Mouse (Mus musculus) intestine, embryonic 16.5 days (tissue): ENCODE measurements at regions not wholly inside any gene's neighbourhood (a gene's known extent, or its start where the extent isn't known, plus 50 kb on each side); places are given as distances from the start of the nearest gene placed in this dataset.

Experiments used
- ATAC-seq: fragments of 200-750 bp; cut with Nextera tagmentation; 2 replicates; pipeline ENCODE4 v1.8.0; 2017; ENCODE audit warnings: moderate TSS enrichment, moderate library complexity
- H3K27ac ChIP-seq: fragments of 300-500 bp; sonication (generic); 2 replicates; pipeline ENCODE4 v1.5.1; 2014; ENCODE audit warnings: mild to moderate bottlenecking, low read length
- H3K27me3 ChIP-seq: fragments of 300-500 bp; sonication (generic); replicated peaks from 2 replicates; pipeline ENCODE4 v1.6.1; 2014; ENCODE audit warnings: low read length, control low read depth, mixed read lengths; ENCODE audit not compliant: control insufficient read depth, insufficient read depth
- H3K36me3 ChIP-seq: fragments of 300-500 bp; sonication (generic); 2 replicates; pipeline ENCODE4 v1.6.1; 2014; ENCODE audit warnings: low read length, control low read depth; ENCODE audit not compliant: control insufficient read depth, insufficient read depth
- H3K4me1 ChIP-seq: fragments of 300-500 bp; sonication (generic); 2 replicates; pipeline ENCODE4 v1.6.1; 2014; ENCODE audit warnings: low read length, control low read depth, mixed read lengths; ENCODE audit not compliant: control insufficient read depth, insufficient read depth
- H3K4me2 ChIP-seq: fragments of 300-500 bp; sonication (generic); 2 replicates; pipeline ENCODE4 v1.6.1; 2014; ENCODE audit warnings: low read depth, low read length, control low read depth
- H3K4me3 ChIP-seq: fragments of 300-500 bp; sonication (generic); 2 replicates; pipeline ENCODE4 v1.5.1; 2014; ENCODE audit warnings: mild to moderate bottlenecking, low read length
- H3K9ac ChIP-seq: fragments of 300-500 bp; sonication (generic); 2 replicates; pipeline ENCODE4 v1.6.1; 2014; ENCODE audit warnings: low read depth, low read length
- H3K9me3 ChIP-seq: fragments of 300-500 bp; sonication (generic); 2 replicates; pipeline ENCODE4 v1.6.1; 2016; ENCODE audit warnings: low read length, control low read depth; ENCODE audit not compliant: control insufficient read depth
- WGBS: fragments of 180-500 bp; shearing (Covaris S2); extraction: QIAGEN DNeasy Blood & Tissue Kit; methylation state at CpG from one replicate; pipeline ENCODE4 v1.1.7; 2014; 5-methylcytosine and 5-hydroxymethylcytosine counted together

GRCm38 (mm10) chr2:12802667-12803066 lies 121.2 kb upstream of the Pter start:
- 79% methylated on average over 1 of the region's 1 CpGs for WGBS
- no peak overlapping the region for H3K4me2 ChIP-seq

GRCm38 (mm10) chr2:12805096-12805495 lies 118.7 kb upstream of the Pter start:
- Histone ChIP-seq H3K27me3 (no peaks in the 10 kb centered on the region), H3K4me3 (no peak overlapping the region), H3K9me3 (no peaks in the 10 kb centered on the region), H3K36me3 (no peaks in the 10 kb centered on the region), H3K9ac (no peak overlapping the region), H3K4me1 (no peaks in the 10 kb centered on the region), H3K27ac (no peak overlapping the region), H3K4me2 (no peak overlapping the region)
- ATAC-seq = no peak
- 83% methylated on average over 2 of the region's 2 CpGs for WGBS

More at GRCm38 (mm10) chr2:12802667-12803066, 121.2 kb upstream of the Pter start:
- Histone ChIP-seq H3K9me3 (no peaks in the 10 kb centered on the region), H3K4me1 (no peaks in the 10 kb centered on the region), H3K27ac (no peak overlapping the region), H3K9ac (no peak overlapping the region), H3K27me3 (no peaks in the 10 kb centered on the region), H3K4me3 (no peak overlapping the region), H3K36me3 (no peaks in the 10 kb centered on the region)
- ATAC-seq = no peak

GRCm38 (mm10) chr2:12808466-12808865 lies 115.4 kb upstream of the Pter start:
- Histone ChIP-seq H3K4me1 (no peaks in the 10 kb centered on the region), H3K36me3 (no peaks in the 10 kb centered on the region), H3K9me3 (no peaks in the 10 kb centered on the region), H3K27me3 (no peaks in the 10 kb centered on the region), H3K27ac (no peak overlapping the region), H3K9ac (no peak overlapping the region), H3K4me2 (no peak overlapping the region), H3K4me3 (no peak overlapping the region)
- WGBS = 75% methylated on average over 5 of the region's 5 CpGs
- no peak for ATAC-seq

- Histone ChIP-seq H3K4me1 (no peaks in the 10 kb centered on the region), H3K9ac (no peak overlapping the region), H3K4me3 (no peak overlapping the region), H3K27me3 (no peaks in the 10 kb centered on the region), H3K36me3 (no peaks in the 10 kb centered on the region), H3K27ac (no peak overlapping the region), H3K9me3 (no peaks in the 10 kb centered on the region), H3K4me2 (no peak overlapping the region)
- WGBS = 85% methylated on average over 5 of the region's 5 CpGs
- ATAC-seq = no peak
These were observed 108.5 kb upstream of the Pter start for GRCm38 (mm10) chr2:12815339-12815738.

GRCm38 (mm10) chr2:12825902-12826301 lies 97.9 kb upstream of the Pter start:
- no peak overlapping the region for H3K27ac ChIP-seq
- no peaks in the 10 kb centered on the region for H3K27me3 ChIP-seq
- WGBS = 92% methylated on average over 1 of the region's 1 CpGs
- H3K4me2 ChIP-seq = no peak overlapping the region
- ATAC-seq = no peak
- no peaks in the 10 kb centered on the region for H3K36me3 ChIP-seq
- no peaks in the 10 kb centered on the region for H3K4me1 ChIP-seq
- H3K9ac ChIP-seq = no peak overlapping the region
- H3K9me3 ChIP-seq = no peaks in the 10 kb centered on the region
- H3K4me3 ChIP-seq = no peak overlapping the region

- Histone ChIP-seq H3K36me3 (no peaks in the 10 kb centered on the region), H3K4me1 (no peaks in the 10 kb centered on the region), H3K9ac (no peak overlapping the region), H3K9me3 (no peaks in the 10 kb centered on the region), H3K4me3 (no peak overlapping the region), H3K27ac (no peak overlapping the region), H3K4me2 (no peak overlapping the region), H3K27me3 (no peaks in the 10 kb centered on the region)
- 93% methylated on average over 3 of the region's 3 CpGs for WGBS
- no peak for ATAC-seq
These were observed 90.3 kb upstream of the Pter start for GRCm38 (mm10) chr2:12833579-12833978.

- H3K4me1 ChIP-seq = no peaks in the 10 kb centered on the region
- H3K9ac ChIP-seq = no peak overlapping the region
- H3K9me3 ChIP-seq = no peaks in the 10 kb centered on the region
- H3K4me2 ChIP-seq = no peak overlapping the region
- H3K36me3 ChIP-seq = no peaks in the 10 kb centered on the region
- no peak for ATAC-seq
- H3K27me3 ChIP-seq = no peaks in the 10 kb centered on the region
- no peak overlapping the region for H3K27ac ChIP-seq
- H3K4me3 ChIP-seq = no peak overlapping the region
These were observed 57.3 kb upstream of the Pter start for GRCm38 (mm10) chr2:12866543-12866942.

GRCm38 (mm10) chr2:12868772-12869171 lies 55.1 kb upstream of the Pter start:
- no peak for ATAC-seq
- H3K27ac ChIP-seq = no peak overlapping the region
- H3K4me3 ChIP-seq = no peak overlapping the region
- H3K27me3 ChIP-seq = no peaks in the 10 kb centered on the region
- no peaks in the 10 kb centered on the region for H3K36me3 ChIP-seq
- H3K9ac ChIP-seq = no peak overlapping the region
- no peaks in the 10 kb centered on the region for H3K9me3 ChIP-seq
- no peaks in the 10 kb centered on the region for H3K4me1 ChIP-seq
- WGBS = 66% methylated on average over 3 of the region's 3 CpGs
- no peak overlapping the region for H3K4me2 ChIP-seq
